Mouse (Mus musculus): Measurements from ENCODE around the gene Sox2. TPM values are rescaled to one million over a fixed set of nuclear protein-coding genes. Genes with fewer than 3 reads are reported as not detected.

Sox2 gene
- polyA plus RNA-seq, 1 experiment from 2014 or later = not detected

DNA sequence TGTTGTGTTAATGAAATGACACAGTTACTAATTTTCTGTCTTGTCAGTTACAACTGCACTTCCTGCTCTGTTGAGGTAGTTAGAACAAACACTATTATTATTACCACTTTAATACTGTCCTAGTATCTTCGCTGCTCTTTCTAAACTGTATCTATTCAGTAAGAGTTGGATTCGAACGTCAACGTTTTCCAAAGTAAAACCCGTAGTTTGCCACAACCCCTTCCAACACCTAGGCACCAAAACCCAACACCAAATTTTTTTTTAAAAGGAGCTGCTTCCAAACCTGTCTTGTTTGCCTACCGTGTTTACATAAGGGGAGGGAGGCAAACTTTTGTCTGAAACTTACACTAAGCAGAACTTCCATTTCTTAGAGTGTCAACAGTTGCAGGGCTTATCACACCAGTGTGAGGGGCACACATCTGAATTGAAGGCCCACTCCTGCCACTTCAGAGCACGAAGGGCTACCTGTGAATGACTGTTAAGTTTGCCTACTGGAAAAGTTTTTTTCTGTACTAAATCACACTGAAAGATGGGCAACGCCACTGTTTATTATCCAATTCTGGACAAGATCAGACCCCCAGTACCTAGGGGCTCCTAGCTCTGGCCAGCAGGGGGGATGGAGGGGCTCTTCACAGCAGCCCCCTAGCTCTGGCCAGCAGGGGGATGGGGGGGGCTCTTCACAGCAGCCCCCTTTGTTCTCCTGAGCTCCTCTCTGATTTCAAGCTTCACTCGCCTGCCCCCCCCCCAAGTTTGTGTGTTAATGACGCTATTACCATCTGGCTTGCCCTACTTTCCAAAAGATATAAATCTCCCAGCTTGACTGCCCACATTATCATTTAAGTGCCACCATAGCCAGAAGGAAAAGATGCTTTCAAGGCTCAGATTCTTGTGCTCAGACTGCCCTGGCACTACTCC lies 15.8 kb downstream of the Sox2 start:
- H3K9ac ChIP-seq (replicated peaks; ENCODE audit: low read length) = no peak overlapping the region
- peaks cover 18% of the 10 kb centered on the region for H3K4me1 ChIP-seq (ENCODE audit: insufficient read depth, low read length)
- H3K4me2 ChIP-seq (replicated peaks; ENCODE audit: low read depth, low read length) = no peak overlapping the region
- H3K9me3 ChIP-seq (ENCODE audit: low read length) = no peaks in the 10 kb centered on the region
- 2% methylated on average over 10 of the region's 10 CpGs for WGBS
- H3K27ac ChIP-seq (ENCODE audit: low read length) = no peak overlapping the region
- H3K27me3 ChIP-seq (ENCODE audit: insufficient read depth, low read length) = peaks cover 98% of the 10 kb centered on the region
- no peak overlapping the region for H3K4me3 ChIP-seq (ENCODE audit: low read length)
- no peak for ATAC-seq (ENCODE audit: low FRiP score, low TSS enrichment)
- no peaks in the 10 kb centered on the region for H3K36me3 ChIP-seq (ENCODE audit: insufficient read depth, low read length)

GRCm38 (mm10) chr3:34667180-34667579 lies 17.0 kb downstream of the Sox2 start:
- no peak overlapping the region for H3K27ac ChIP-seq (ENCODE audit: low read length)
- no peak overlapping the region for H3K9ac ChIP-seq (replicated peaks; ENCODE audit: low read length)
- 40% methylated on average over 2 of the region's 2 CpGs for WGBS
- H3K4me3 ChIP-seq (ENCODE audit: low read length) = no peak overlapping the region
- H3K4me1 ChIP-seq (ENCODE audit: insufficient read depth, low read length) = peaks cover 18% of the 10 kb centered on the region
- peaks cover 98% of the 10 kb centered on the region for H3K27me3 ChIP-seq (ENCODE audit: insufficient read depth, low read length)
- H3K36me3 ChIP-seq (ENCODE audit: insufficient read depth, low read length) = no peaks in the 10 kb centered on the region
- no peaks in the 10 kb centered on the region for H3K9me3 ChIP-seq (ENCODE audit: low read length)
- H3K4me2 ChIP-seq (replicated peaks; ENCODE audit: low read depth, low read length) = no peak overlapping the region
- ATAC-seq (ENCODE audit: low FRiP score, low TSS enrichment) = no peak

DNA sequence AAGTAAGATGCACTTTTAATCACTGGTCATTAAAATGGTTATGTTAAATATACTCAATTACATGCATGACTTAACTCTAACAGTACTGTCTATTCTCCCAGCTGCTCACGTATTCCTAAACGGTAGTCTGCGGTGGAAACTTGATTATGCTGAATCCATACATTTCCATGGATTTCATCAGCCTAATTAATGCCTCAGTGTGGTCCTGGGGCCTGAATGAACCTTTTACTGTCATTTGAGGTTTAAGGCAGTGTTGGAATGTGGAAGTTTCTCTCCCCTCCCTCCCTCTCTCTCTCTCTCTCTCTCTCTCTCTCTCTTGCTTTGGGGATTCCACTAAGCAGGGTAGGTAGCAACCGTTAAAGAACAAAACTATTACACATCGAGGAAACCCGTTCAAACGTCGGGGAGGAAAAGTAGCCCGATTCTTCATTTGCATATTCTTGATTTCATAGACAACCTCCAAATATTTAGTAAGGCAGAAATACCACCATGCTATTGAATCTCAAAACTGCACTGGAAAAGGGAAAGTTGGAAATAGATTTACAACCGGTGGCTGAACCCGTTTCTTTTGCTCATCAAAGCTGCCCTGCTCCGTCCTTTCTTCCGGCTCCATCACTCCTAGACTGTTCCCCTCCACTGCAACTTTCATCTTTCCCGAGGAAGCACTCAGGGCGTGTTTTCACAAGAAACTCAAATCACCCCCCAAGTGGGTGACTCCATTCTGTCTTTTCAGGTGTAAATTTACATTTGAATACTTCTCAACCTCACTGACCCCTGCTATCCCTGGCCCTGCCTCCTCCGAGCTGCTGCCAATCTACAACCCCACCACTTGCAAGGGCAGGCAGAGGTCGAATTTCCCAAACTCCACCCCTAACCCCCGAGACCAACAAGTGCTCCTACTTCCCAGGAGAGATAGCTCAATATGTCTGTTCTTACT lies 17.9 kb downstream of the Sox2 start:
- no peak for ATAC-seq (ENCODE audit: low FRiP score, low TSS enrichment)
- no peaks in the 10 kb centered on the region for H3K36me3 ChIP-seq (ENCODE audit: insufficient read depth, low read length)
- WGBS = 2% methylated on average over 18 of the region's 18 CpGs
- H3K9me3 ChIP-seq (ENCODE audit: low read length) = no peaks in the 10 kb centered on the region
- no peak overlapping the region for H3K4me2 ChIP-seq (replicated peaks; ENCODE audit: low read depth, low read length)
- peaks cover 98% of the 10 kb centered on the region for H3K27me3 ChIP-seq (ENCODE audit: insufficient read depth, low read length)
- H3K27ac ChIP-seq (ENCODE audit: low read length) = no peak overlapping the region
- no peak overlapping the region for H3K4me3 ChIP-seq (ENCODE audit: low read length)
- H3K4me1 ChIP-seq (ENCODE audit: insufficient read depth, low read length) = peaks cover 18% of the 10 kb centered on the region
- H3K9ac ChIP-seq (replicated peaks; ENCODE audit: low read length) = no peak overlapping the region

DNA sequence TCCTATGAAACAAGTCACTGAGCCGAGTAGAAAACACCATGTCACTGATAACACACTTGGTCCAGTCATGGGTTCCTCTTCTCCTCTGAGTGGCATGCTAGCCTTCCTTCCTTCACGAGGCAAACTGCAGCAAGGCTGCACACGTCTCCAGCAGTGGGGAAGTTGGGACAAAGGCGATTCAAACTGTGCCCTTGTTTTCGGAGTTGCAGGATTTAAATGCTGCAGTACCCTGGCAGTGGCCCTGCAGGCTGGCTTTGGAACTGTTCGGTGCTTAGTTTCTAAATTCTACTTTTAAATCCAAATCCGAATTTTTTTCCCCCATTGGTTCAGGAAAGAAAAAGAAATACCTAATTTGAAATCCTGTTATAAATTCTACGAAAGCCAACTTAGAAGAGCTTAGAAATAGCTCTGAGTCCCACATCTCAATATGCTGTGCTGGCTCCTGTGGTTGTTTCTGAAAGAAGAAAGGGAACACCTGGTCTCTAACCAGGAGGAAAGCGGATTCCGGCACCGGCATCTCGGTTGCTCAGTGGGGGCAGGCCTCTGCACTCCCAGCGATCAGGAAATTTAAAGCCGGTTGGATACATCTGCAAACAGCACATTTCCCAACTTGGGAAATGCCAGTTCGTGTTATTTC lies 20.9 kb downstream of the Sox2 start:
- no peaks in the 10 kb centered on the region for H3K9me3 ChIP-seq (ENCODE audit: low read length)
- no peak for ATAC-seq (ENCODE audit: low FRiP score, low TSS enrichment)
- no peaks in the 10 kb centered on the region for H3K36me3 ChIP-seq (ENCODE audit: insufficient read depth, low read length)
- H3K4me2 ChIP-seq (replicated peaks; ENCODE audit: low read depth, low read length) = no peak overlapping the region
- no peaks in the 10 kb centered on the region for H3K4me1 ChIP-seq (ENCODE audit: insufficient read depth, low read length)
- no peak overlapping the region for H3K27ac ChIP-seq (ENCODE audit: low read length)
- 13% methylated on average over 15 of the region's 15 CpGs for WGBS
- peaks cover 78% of the 10 kb centered on the region for H3K27me3 ChIP-seq (ENCODE audit: insufficient read depth, low read length)
- H3K4me3 ChIP-seq (ENCODE audit: low read length) = no peak overlapping the region
- no peak overlapping the region for H3K9ac ChIP-seq (replicated peaks; ENCODE audit: low read length)

DNA sequence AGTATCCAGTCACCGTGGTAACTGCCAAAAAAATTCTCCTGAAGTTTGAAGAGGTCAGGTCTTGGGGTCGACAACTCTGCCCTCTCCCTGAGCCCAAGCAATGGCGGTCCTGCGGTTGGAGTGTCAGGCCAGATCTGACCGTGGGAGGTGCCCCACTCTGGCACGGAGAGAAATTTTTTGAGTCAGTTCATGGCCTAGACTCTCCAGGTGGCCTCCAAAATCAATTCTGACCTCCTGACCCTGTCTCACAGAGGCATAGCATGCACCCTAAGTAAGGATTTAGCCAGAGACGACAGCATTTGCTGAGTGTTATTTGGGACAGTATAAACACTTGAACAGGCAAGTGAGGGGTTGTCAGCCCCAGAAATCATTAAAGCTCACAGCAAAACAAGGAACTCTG lies 28.6 kb downstream of the Sox2 start:
- Histone ChIP-seq H3K27ac (ENCODE audit: low read length) (no peak overlapping the region), H3K36me3 (ENCODE audit: insufficient read depth, low read length) (no peaks in the 10 kb centered on the region), H3K4me2 (replicated peaks; ENCODE audit: low read depth, low read length) (no peak overlapping the region), H3K4me3 (ENCODE audit: low read length) (no peak overlapping the region), H3K9ac (replicated peaks; ENCODE audit: low read length) (no peak overlapping the region), H3K4me1 (ENCODE audit: insufficient read depth, low read length) (no peaks in the 10 kb centered on the region), H3K9me3 (ENCODE audit: low read length) (no peaks in the 10 kb centered on the region), H3K27me3 (ENCODE audit: insufficient read depth, low read length) (peaks cover 2% of the 10 kb centered on the region; the same call in 1 of the 2 replicates)
- ATAC-seq (ENCODE audit: low FRiP score, low TSS enrichment) = no peak
- WGBS = 21% methylated on average over 7 of the region's 7 CpGs

DNA sequence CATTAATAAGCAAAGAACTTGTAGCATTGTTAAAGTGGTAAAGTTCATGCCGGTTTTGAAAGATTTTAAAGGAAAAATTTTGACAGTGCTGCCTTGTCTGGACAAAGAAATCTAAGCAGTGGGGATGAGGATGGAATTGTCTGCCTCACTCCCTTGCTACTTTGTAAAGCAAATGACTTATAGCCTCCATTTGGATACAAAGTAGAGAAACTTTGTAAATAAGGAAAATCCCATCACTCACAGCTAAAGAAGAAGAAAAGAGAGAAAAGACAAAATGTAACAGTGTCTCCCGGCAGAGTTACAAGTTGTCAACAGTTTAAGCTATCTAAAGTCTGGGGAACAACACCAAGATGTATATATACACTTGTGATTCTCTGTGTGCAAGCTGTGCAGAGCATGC lies 29.2 kb downstream of the Sox2 start:
- H3K4me2 ChIP-seq (replicated peaks; ENCODE audit: low read depth, low read length) = no peak overlapping the region
- no peak for ATAC-seq (ENCODE audit: low FRiP score, low TSS enrichment)
- H3K27me3 ChIP-seq (ENCODE audit: insufficient read depth, low read length) = no peaks in the 10 kb centered on the region
- WGBS = 70% methylated on average over 2 of the region's 2 CpGs
- no peak overlapping the region for H3K27ac ChIP-seq (ENCODE audit: low read length)
- H3K9ac ChIP-seq (replicated peaks; ENCODE audit: low read length) = no peak overlapping the region
- no peaks in the 10 kb centered on the region for H3K9me3 ChIP-seq (ENCODE audit: low read length)
- no peaks in the 10 kb centered on the region for H3K36me3 ChIP-seq (ENCODE audit: insufficient read depth, low read length)
- no peak overlapping the region for H3K4me3 ChIP-seq (ENCODE audit: low read length)
- no peaks in the 10 kb centered on the region for H3K4me1 ChIP-seq (ENCODE audit: insufficient read depth, low read length)

GRCm38 (mm10) chr3:34679921-34680320 lies 29.7 kb downstream of the Sox2 start:
- no peaks in the 10 kb centered on the region for H3K27me3 ChIP-seq (ENCODE audit: insufficient read depth, low read length)
- 48% methylated on average over 3 of the region's 3 CpGs for WGBS
- H3K9me3 ChIP-seq (ENCODE audit: low read length) = no peaks in the 10 kb centered on the region
- H3K4me3 ChIP-seq (ENCODE audit: low read length) = no peak overlapping the region
- no peak overlapping the region for H3K27ac ChIP-seq (ENCODE audit: low read length)
- no peak overlapping the region for H3K4me2 ChIP-seq (replicated peaks; ENCODE audit: low read depth, low read length)
- H3K4me1 ChIP-seq (ENCODE audit: insufficient read depth, low read length) = no peaks in the 10 kb centered on the region
- ATAC-seq (ENCODE audit: low FRiP score, low TSS enrichment) = no peak
- no peaks in the 10 kb centered on the region for H3K36me3 ChIP-seq (ENCODE audit: insufficient read depth, low read length)
- H3K9ac ChIP-seq (replicated peaks; ENCODE audit: low read length) = no peak overlapping the region

DNA sequence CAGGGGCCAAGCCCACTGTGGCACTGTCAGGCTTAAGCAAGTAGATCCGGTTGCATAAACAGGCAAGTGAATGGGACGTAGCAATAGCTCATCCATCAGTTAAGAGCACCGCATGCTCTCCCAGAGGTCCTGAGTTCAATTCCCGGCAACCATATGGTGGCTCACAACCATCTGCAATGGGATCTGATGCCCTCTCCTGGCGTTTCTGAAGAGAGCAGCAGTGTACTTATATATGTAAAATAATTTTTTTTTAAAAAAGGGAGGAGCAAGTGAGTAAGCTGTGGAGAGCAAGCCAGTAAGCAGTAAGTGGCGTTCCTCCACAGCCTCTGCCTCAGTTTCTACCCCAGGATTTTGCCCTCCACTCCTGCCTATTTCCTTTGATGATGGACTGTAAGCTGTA lies 37.9 kb downstream of the Sox2 start:
- H3K27me3 ChIP-seq (ENCODE audit: insufficient read depth, low read length) = 0 out of 2 replicates have a peak, but pooled peaks cover 6% of the 10 kb centered on the region
- no peaks in the 10 kb centered on the region for H3K9me3 ChIP-seq (ENCODE audit: low read length)
- no peak overlapping the region for H3K27ac ChIP-seq (ENCODE audit: low read length)
- H3K4me3 ChIP-seq (ENCODE audit: low read length) = no peak overlapping the region
- no peak overlapping the region for H3K4me2 ChIP-seq (replicated peaks; ENCODE audit: low read depth, low read length)
- WGBS = 80% methylated on average over 6 of the region's 6 CpGs
- no peaks in the 10 kb centered on the region for H3K36me3 ChIP-seq (ENCODE audit: insufficient read depth, low read length)
- no peak for ATAC-seq (ENCODE audit: low FRiP score, low TSS enrichment)
- H3K4me1 ChIP-seq (ENCODE audit: insufficient read depth, low read length) = peaks cover 5% of the 10 kb centered on the region; the same call in 1 of the 2 replicates
- no peak overlapping the region for H3K9ac ChIP-seq (replicated peaks; ENCODE audit: low read length)

GRCm38 (mm10) chr3:34691703-34692393 lies 41.6 kb downstream of the Sox2 start:
- peaks cover 5% of the 10 kb centered on the region; the same call in 1 of the 2 replicates for H3K4me1 ChIP-seq (ENCODE audit: insufficient read depth, low read length)
- peak overlapping the region; percentile 37 for H3K4me3 ChIP-seq (ENCODE audit: low read length)
- 0 out of 2 replicates have a peak, but pooled peaks cover 6% of the 10 kb centered on the region for H3K27me3 ChIP-seq (ENCODE audit: insufficient read depth, low read length)
- H3K36me3 ChIP-seq (ENCODE audit: insufficient read depth, low read length) = no peaks in the 10 kb centered on the region
- no peaks in the 10 kb centered on the region for H3K9me3 ChIP-seq (ENCODE audit: low read length)
- ATAC-seq (ENCODE audit: low FRiP score, low TSS enrichment) = peak; percentile 69; the same call in 1 of the 2 replicates
- WGBS = 6% methylated on average over 20 of the region's 20 CpGs
- peak overlapping the region; percentile 62 for H3K9ac ChIP-seq (replicated peaks; ENCODE audit: low read length)
- no peak overlapping the region for H3K27ac ChIP-seq (ENCODE audit: low read length)
- H3K4me2 ChIP-seq (replicated peaks; ENCODE audit: low read depth, low read length) = peak overlapping the region; percentile 67
